Mouse (Mus musculus) thymus, adult 2 months (tissue): ENCODE measurements around the gene Hmcn2. TPM values are rescaled to one million over a fixed set of nuclear protein-coding genes. Genes with fewer than 3 reads are reported as not detected.

Experiments used
- DNase-seq: peaks from one replicate; pipeline ENCODE4 v3.0.0; 2021
- H3K27ac ChIP-seq: fragments of 200-500 bp; 2 replicates; pipeline ENCODE4 v1.5.1; 2012; ENCODE audit warnings: low read length, control low read depth; ENCODE audit not compliant: control insufficient read depth, insufficient read depth
- H3K27me3 ChIP-seq: fragments of 200-500 bp; 2 replicates; pipeline ENCODE4 v1.6.1; 2012; ENCODE audit warnings: mild to moderate bottlenecking, low read length, moderate library complexity, mixed read lengths; ENCODE audit not compliant: control insufficient read depth, insufficient read depth
- H3K36me3 ChIP-seq: fragments of 200-500 bp; 2 replicates; pipeline ENCODE4 v1.6.1; 2012; ENCODE audit warnings: mild to moderate bottlenecking, low read length, moderate library complexity; ENCODE audit not compliant: control insufficient read depth, insufficient read depth
- H3K4me1 ChIP-seq: fragments of 200-500 bp; replicated peaks from 2 replicates; pipeline ENCODE4 v1.6.1; 2012; ENCODE audit warnings: low read length; ENCODE audit not compliant: control insufficient read depth, insufficient read depth
- H3K4me3 ChIP-seq: fragments of 200-500 bp; 2 replicates; pipeline ENCODE4 v1.5.1; 2012; ENCODE audit warnings: mild to moderate bottlenecking, low read length, control low read depth, moderate library complexity; ENCODE audit not compliant: control insufficient read depth, insufficient read depth
- CTCF ChIP-seq: fragments of 200-500 bp; IDR thresholded peaks from 2 replicates; pipeline ENCODE4 v1.5.1; 2012; ENCODE audit warnings: mild to moderate bottlenecking, control low read depth, low read length, moderate library complexity, borderline replicate concordance; ENCODE audit not compliant: control insufficient read depth, poor library complexity, insufficient read depth; ENCODE audit errors: extremely low read depth
- POLR2A ChIP-seq: fragments of 200-500 bp; IDR thresholded peaks from 2 replicates; pipeline ENCODE4 v1.6.1; 2012; ENCODE audit warnings: mild to moderate bottlenecking, low read length, control low read depth, moderate library complexity; ENCODE audit not compliant: control insufficient read depth, poor library complexity, insufficient read depth; ENCODE audit errors: extremely low read depth
- WGBS: fragments of 180-500 bp; shearing (Covaris S2); methylation state at CpG from one replicate; pipeline ENCODE4 v1.1.7; 2018; 5-methylcytosine and 5-hydroxymethylcytosine counted together
- polyA plus RNA-seq: library from polyadenylated mRNA; depleted of rRNA; stranded (reverse); fragments of >200 nt; gene quantifications from 2 replicates; pipeline ENCODE4 v1.2.3, GENCODE M21; 2012

The Hmcn2 gene
- polyA plus RNA-seq, 1 experiment = 4.8 TPM

GRCm38 (mm10) chr2:31318162-31318561 lies 3.9 kb downstream of the Hmcn2 start:
- H3K4me3 ChIP-seq = no peak overlapping the region
- H3K27ac ChIP-seq = no peak overlapping the region
- H3K4me1 ChIP-seq = no peaks in the 10 kb centered on the region
- 3% methylated on average over 2 of the region's 2 CpGs for WGBS
- TF ChIP-seq CTCF = no peak
- no peak for TF ChIP-seq POLR2A
- DNase-seq = no peak
- peaks cover 2% of the 10 kb centered on the region; the same call in 1 of the 2 replicates for H3K27me3 ChIP-seq
- no peaks in the 10 kb centered on the region for H3K36me3 ChIP-seq

GRCm38 (mm10) chr2:31319200-31319599 lies 5.0 kb downstream of the Hmcn2 start:
- 85% methylated on average over 2 of the region's 2 CpGs for WGBS
- DNase-seq = no peak
- no peaks in the 10 kb centered on the region for H3K4me1 ChIP-seq
- TF ChIP-seq POLR2A (no peak), CTCF (no peak)
- H3K36me3 ChIP-seq = no peaks in the 10 kb centered on the region
- no peak overlapping the region for H3K4me3 ChIP-seq
- peaks cover 2% of the 10 kb centered on the region; the same call in 1 of the 2 replicates for H3K27me3 ChIP-seq
- no peak overlapping the region for H3K27ac ChIP-seq

GRCm38 (mm10) chr2:31327186-31327585 lies 13.0 kb downstream of the Hmcn2 start:
- no peak for DNase-seq
- H3K27me3 ChIP-seq = no peaks in the 10 kb centered on the region
- no peak overlapping the region for H3K4me3 ChIP-seq
- no peak for TF ChIP-seq POLR2A
- TF ChIP-seq CTCF = no peak
- 63% methylated on average over 10 of the region's 10 CpGs for WGBS
- H3K36me3 ChIP-seq = no peaks in the 10 kb centered on the region
- H3K27ac ChIP-seq = no peak overlapping the region
- H3K4me1 ChIP-seq = no peaks in the 10 kb centered on the region; the same call in 1 of the 2 replicates

GRCm38 (mm10) chr2:31337706-31338330 lies 23.6 kb downstream of the Hmcn2 start:
- H3K27me3 ChIP-seq = no peaks in the 10 kb centered on the region
- no peak overlapping the region for H3K27ac ChIP-seq
- no peaks in the 10 kb centered on the region for H3K36me3 ChIP-seq
- H3K4me3 ChIP-seq = no peak overlapping the region
- TF ChIP-seq POLR2A = no peak
- no peak for TF ChIP-seq CTCF
- no peak for DNase-seq
- no peaks in the 10 kb centered on the region for H3K4me1 ChIP-seq
- 60% methylated on average over 12 of the region's 12 CpGs for WGBS

- WGBS = 61% methylated on average over 9 of the region's 9 CpGs
- no peak for DNase-seq
- TF ChIP-seq CTCF = no peak
- no peak for TF ChIP-seq POLR2A
- H3K4me3 ChIP-seq = no peak overlapping the region
- no peaks in the 10 kb centered on the region for H3K4me1 ChIP-seq
- no peaks in the 10 kb centered on the region for H3K36me3 ChIP-seq
- no peak overlapping the region for H3K27ac ChIP-seq
- no peaks in the 10 kb centered on the region for H3K27me3 ChIP-seq
Measured at GRCm38 (mm10) chr2:31339826-31340225, 25.6 kb downstream of the Hmcn2 start.

- Histone ChIP-seq H3K4me3 (no peak overlapping the region), H3K27me3 (no peaks in the 10 kb centered on the region), H3K4me1 (no peaks in the 10 kb centered on the region), H3K36me3 (no peaks in the 10 kb centered on the region), H3K27ac (no peak overlapping the region)
- TF ChIP-seq CTCF = no peak
- no peak for TF ChIP-seq POLR2A
- WGBS = 80% methylated on average over 8 of the region's 8 CpGs
- no peak for DNase-seq
Measured at GRCm38 (mm10) chr2:31341726-31342535, 27.7 kb downstream of the Hmcn2 start.
